10 mouse cellular contexts compared by ENCODE assay signal in genomic region chr13:113595987-113596386, GRCm38 (mm10). TPM values are rescaled to one million over a fixed set of nuclear protein-coding genes. Genes with fewer than 3 reads are reported as not detected.
DNase-seq lines count a peak whose midpoint lies in the region; ATAC-seq and TF ChIP-seq lines count a peak whose summit lies in the region.
"Had no signal": no experiment of that assay in that cellular context is flagged by ENCODE, and none has a peak within 500 bp of the region (broad histone marks: within the 10 kb centered on the region; RNA-seq: fewer than 3 reads in every experiment).

No protein-coding gene starts in this region.

- no peak for TF ChIP-seq CTCF in intestine, postnatal 0 days (IDR thresholded peaks at IDR 0.05; ENCODE audit: low read depth)

- H3K4me1 ChIP-seq in intestine, embryonic 15.5 days (replicated peaks), result peaks cover 31% of the 10 kb centered on the region
- H3K4me1 ChIP-seq in intestine, postnatal 0 days (replicated peaks; ENCODE audit: control insufficient read depth, insufficient read depth, low read length), result no peaks in the 10 kb centered on the region

- H3K4me3 ChIP-seq in intestine, embryonic 15.5 days (replicated peaks), result no peak overlapping the region
- no peak overlapping the region for H3K4me3 ChIP-seq in intestine, postnatal 0 days (ENCODE audit: low read depth, low read length)
- H3K4me3 ChIP-seq: myocyte had no signal

- H3K9ac ChIP-seq in intestine, embryonic 15.5 days, result no peak overlapping the region
- no peak overlapping the region for H3K9ac ChIP-seq in intestine, postnatal 0 days (ENCODE audit: low read depth, low read length)

- H3K27ac ChIP-seq in intestine, embryonic 15.5 days, result no peak overlapping the region
- H3K27ac ChIP-seq in intestine, postnatal 0 days (ENCODE audit: low read depth, low read length), result no peak overlapping the region

- no peaks in the 10 kb centered on the region for H3K9me3 ChIP-seq in intestine, embryonic 15.5 days
- H3K9me3 ChIP-seq in intestine, postnatal 0 days (ENCODE audit: control insufficient read depth), result no peaks in the 10 kb centered on the region

- peak; percentile 90 for DNase-seq in Muller cell, postnatal 12 days (ENCODE audit: inconsistent ontology term)
- DNase-seq in cerebellum, adult 11-12 months, result peak; percentile 73
- DNase-seq in induced T-regulatory cell, adult 2 months (ENCODE audit: low read depth), result peak; percentile 57
- DNase-seq in spleen, postnatal 36 days (ENCODE audit: low spot score in 2 of 2), result no peak
- no peak for DNase-seq in frontal cortex, adult 2 months (ENCODE audit: extremely low spot score in 1 of 2, low spot score in 1 of 2)
- DNase-seq: adrenal gland, postnatal 14 days; right cerebral cortex, postnatal 4 days had no signal

- H3K36me3 ChIP-seq in intestine, embryonic 15.5 days, result peaks cover 4% of the 10 kb centered on the region; the same call in 1 of the 2 replicates
- H3K36me3 ChIP-seq in intestine, postnatal 0 days (ENCODE audit: control insufficient read depth, insufficient read depth), result peaks cover 15% of the 10 kb centered on the region

- 61% methylated on average over 8 of the region's 8 CpGs for WGBS in intestine, embryonic 15.5 days
- WGBS in intestine, postnatal 0 days, result 65% methylated on average over 8 of the region's 8 CpGs

- H3K27me3 ChIP-seq in intestine, embryonic 15.5 days (replicated peaks), result no peaks in the 10 kb centered on the region
- no peaks in the 10 kb centered on the region for H3K27me3 ChIP-seq in intestine, postnatal 0 days (replicated peaks; ENCODE audit: control insufficient read depth, insufficient read depth, low read length)

- H3K4me2 ChIP-seq in intestine, embryonic 15.5 days (replicated peaks), result no peak overlapping the region
- no peak overlapping the region for H3K4me2 ChIP-seq in intestine, postnatal 0 days (replicated peaks; ENCODE audit: low read depth)

- ATAC-seq in intestine, embryonic 15.5 days, result peak; percentile 29; the same call in 1 of the 2 replicates
- ATAC-seq in intestine, postnatal 0 days, result no peak

RNA-seq across cellular contexts. Expression of gene Snx18, which starts 22.4 kb away (rescaled TPM):
- 18.1 and 20.3 TPM in 2 replicates for polyA plus RNA-seq in intestine, embryonic 15.5 days (2015; fragmentation: Nextera tagmentation; extraction: Ambion mirVana)
- polyA plus RNA-seq in intestine, postnatal 0 days (2015; fragmentation: Nextera tagmentation; extraction: Ambion mirVana), result 13.2 and 13.7 TPM in 2 replicates
- polyA plus RNA-seq in frontal cortex, adult 2 months (2012; rRNA removed), result 17.5 and 19.5 TPM in 2 replicates

Comparison
In these comparisons a context has a peak if more than half of its experiments do, and no peak if none do; other contexts are left out.
1. DNase-seq: peak in Muller cell, postnatal 12 days (single experiment), cerebellum, adult 11-12 months (single experiment) and induced T-regulatory cell, adult 2 months (single experiment); none in spleen, postnatal 36 days (0 of 2) and frontal cortex, adult 2 months (0 of 2).